Mouse (Mus musculus): ENCODE results near the gene Plekha1. TPM values are rescaled to one million over a fixed set of nuclear protein-coding genes. Genes with fewer than 3 reads are reported as not detected.

Gene Plekha1
- polyA plus RNA-seq, 1 experiment from 2014 or later, result 30.2 TPM

GRCm38 (mm10) chr7:130902929-130903328, 37.4 kb downstream of the Plekha1 start:
- no peak overlapping the region for H3K9ac ChIP-seq (ENCODE audit: low read depth, low read length)
- H3K4me3 ChIP-seq (ENCODE audit: low read depth, low read length), result no peak overlapping the region
- no peaks in the 10 kb centered on the region for H3K27me3 ChIP-seq (replicated peaks; ENCODE audit: control insufficient read depth, insufficient read depth, low read length)
- no peak overlapping the region for H3K4me2 ChIP-seq (replicated peaks; ENCODE audit: low read depth)
- no peaks in the 10 kb centered on the region for H3K4me1 ChIP-seq (replicated peaks; ENCODE audit: control insufficient read depth, insufficient read depth, low read length)
- TF ChIP-seq CTCF (IDR thresholded peaks at IDR 0.05; ENCODE audit: low read depth), result no peak
- peaks cover 45% of the 10 kb centered on the region for H3K36me3 ChIP-seq (ENCODE audit: control insufficient read depth, insufficient read depth)
- no peak overlapping the region for H3K27ac ChIP-seq (ENCODE audit: low read depth, low read length)
- no peaks in the 10 kb centered on the region for H3K9me3 ChIP-seq (ENCODE audit: control insufficient read depth)
- ATAC-seq, result no peak
- WGBS, result 93% methylated on average over 1 of the region's 1 CpGs

GRCm38 (mm10) chr7:130903505-130904074, 38.0 kb downstream of the Plekha1 start:
- no peak for ATAC-seq
- Histone ChIP-seq H3K27ac (ENCODE audit: low read depth, low read length) (no peak overlapping the region), H3K27me3 (replicated peaks; ENCODE audit: control insufficient read depth, insufficient read depth, low read length) (no peaks in the 10 kb centered on the region), H3K4me3 (ENCODE audit: low read depth, low read length) (no peak overlapping the region), H3K4me1 (replicated peaks; ENCODE audit: control insufficient read depth, insufficient read depth, low read length) (no peaks in the 10 kb centered on the region), H3K4me2 (replicated peaks; ENCODE audit: low read depth) (no peak overlapping the region), H3K36me3 (ENCODE audit: control insufficient read depth, insufficient read depth) (peaks cover 52% of the 10 kb centered on the region), H3K9me3 (ENCODE audit: control insufficient read depth) (no peaks in the 10 kb centered on the region), H3K9ac (ENCODE audit: low read depth, low read length) (no peak overlapping the region)
- WGBS, result 78% methylated on average over 16 of the region's 16 CpGs
- no peak for TF ChIP-seq CTCF (IDR thresholded peaks at IDR 0.05; ENCODE audit: low read depth)

DNA sequence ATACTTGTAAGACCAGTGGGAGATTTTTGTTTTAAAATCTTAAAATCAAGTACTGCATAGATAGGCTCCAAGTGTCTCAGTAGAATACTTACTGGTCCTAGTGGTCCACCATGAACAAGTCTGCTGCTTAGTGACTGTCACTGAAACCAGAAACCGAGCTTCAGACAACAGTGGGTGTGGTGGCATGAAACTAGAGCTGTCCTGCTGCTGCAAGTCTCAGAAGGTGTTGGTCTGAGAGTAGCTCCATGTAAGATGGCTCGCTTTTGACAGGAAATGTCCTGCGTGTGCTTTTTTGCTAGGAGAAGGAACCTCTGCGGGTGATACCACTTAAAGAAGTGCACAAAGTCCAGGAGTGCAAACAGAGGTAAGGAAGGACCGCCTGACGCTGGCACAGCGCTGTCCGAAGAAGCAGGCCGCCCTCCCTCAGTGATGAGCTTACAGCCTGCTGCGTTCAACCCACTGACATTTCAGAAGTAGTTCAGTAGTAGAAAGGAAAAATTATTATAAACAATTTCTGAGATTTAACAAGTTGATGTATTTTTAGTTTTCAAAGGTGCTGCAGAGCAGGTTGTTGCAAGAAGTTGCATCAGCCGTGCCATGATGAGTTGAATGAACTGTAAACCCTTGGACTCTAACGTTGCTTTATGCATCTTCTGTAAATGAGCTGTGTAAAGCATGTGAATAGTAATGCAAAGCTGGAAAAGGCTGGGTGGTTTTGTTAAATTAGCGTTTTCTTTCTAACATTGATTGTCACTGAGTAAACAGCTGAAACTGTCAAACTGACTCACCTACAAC, 39.2 kb downstream of the Plekha1 start:
- peaks cover 60% of the 10 kb centered on the region for H3K36me3 ChIP-seq (ENCODE audit: control insufficient read depth, insufficient read depth)
- H3K27ac ChIP-seq (ENCODE audit: low read depth, low read length), result 0 out of 2 replicates have a peak overlapping the region, but pooled peaks have one; percentile 15
- 78% methylated on average over 13 of the region's 13 CpGs for WGBS
- H3K27me3 ChIP-seq (replicated peaks; ENCODE audit: control insufficient read depth, insufficient read depth, low read length), result no peaks in the 10 kb centered on the region
- H3K4me3 ChIP-seq (ENCODE audit: low read depth, low read length), result no peak overlapping the region
- H3K4me2 ChIP-seq (replicated peaks; ENCODE audit: low read depth), result no peak overlapping the region
- H3K9ac ChIP-seq (ENCODE audit: low read depth, low read length), result no peak overlapping the region
- no peaks in the 10 kb centered on the region for H3K4me1 ChIP-seq (replicated peaks; ENCODE audit: control insufficient read depth, insufficient read depth, low read length)
- H3K9me3 ChIP-seq (ENCODE audit: control insufficient read depth), result no peaks in the 10 kb centered on the region
- no peak for TF ChIP-seq CTCF (IDR thresholded peaks at IDR 0.05; ENCODE audit: low read depth)
- no peak for ATAC-seq

- no peak overlapping the region for H3K4me2 ChIP-seq (replicated peaks; ENCODE audit: low read depth)
- no peak for ATAC-seq
- WGBS, result 88% methylated on average over 14 of the region's 14 CpGs
- no peak overlapping the region for H3K9ac ChIP-seq (ENCODE audit: low read depth, low read length)
- peaks cover 35% of the 10 kb centered on the region for H3K36me3 ChIP-seq (ENCODE audit: control insufficient read depth, insufficient read depth)
- H3K4me1 ChIP-seq (replicated peaks; ENCODE audit: control insufficient read depth, insufficient read depth, low read length), result no peaks in the 10 kb centered on the region
- H3K9me3 ChIP-seq (ENCODE audit: control insufficient read depth), result no peaks in the 10 kb centered on the region
- no peak for TF ChIP-seq CTCF (IDR thresholded peaks at IDR 0.05; ENCODE audit: low read depth)
- H3K4me3 ChIP-seq (ENCODE audit: low read depth, low read length), result no peak overlapping the region
- H3K27ac ChIP-seq (ENCODE audit: low read depth, low read length), result no peak overlapping the region
- H3K27me3 ChIP-seq (replicated peaks; ENCODE audit: control insufficient read depth, insufficient read depth, low read length), result no peaks in the 10 kb centered on the region
Observed at GRCm38 (mm10) chr7:130910841-130911240, 45.3 kb downstream of the Plekha1 start.

GRCm38 (mm10) chr7:130914693-130915363, 49.3 kb downstream of the Plekha1 start:
- no peak overlapping the region for H3K9ac ChIP-seq (ENCODE audit: low read depth, low read length)
- TF ChIP-seq CTCF (IDR thresholded peaks at IDR 0.05; ENCODE audit: low read depth), result peak; percentile 82
- H3K4me1 ChIP-seq (replicated peaks; ENCODE audit: control insufficient read depth, insufficient read depth, low read length), result no peaks in the 10 kb centered on the region
- H3K9me3 ChIP-seq (ENCODE audit: control insufficient read depth), result no peaks in the 10 kb centered on the region
- H3K4me2 ChIP-seq (replicated peaks; ENCODE audit: low read depth), result no peak overlapping the region
- 50% methylated on average over 5 of the region's 5 CpGs for WGBS
- H3K36me3 ChIP-seq (ENCODE audit: control insufficient read depth, insufficient read depth), result peaks cover 17% of the 10 kb centered on the region; the same call in 1 of the 2 replicates
- no peaks in the 10 kb centered on the region for H3K27me3 ChIP-seq (replicated peaks; ENCODE audit: control insufficient read depth, insufficient read depth, low read length)
- no peak overlapping the region for H3K4me3 ChIP-seq (ENCODE audit: low read depth, low read length)
- H3K27ac ChIP-seq (ENCODE audit: low read depth, low read length), result no peak overlapping the region
- ATAC-seq, result no peak

DNA sequence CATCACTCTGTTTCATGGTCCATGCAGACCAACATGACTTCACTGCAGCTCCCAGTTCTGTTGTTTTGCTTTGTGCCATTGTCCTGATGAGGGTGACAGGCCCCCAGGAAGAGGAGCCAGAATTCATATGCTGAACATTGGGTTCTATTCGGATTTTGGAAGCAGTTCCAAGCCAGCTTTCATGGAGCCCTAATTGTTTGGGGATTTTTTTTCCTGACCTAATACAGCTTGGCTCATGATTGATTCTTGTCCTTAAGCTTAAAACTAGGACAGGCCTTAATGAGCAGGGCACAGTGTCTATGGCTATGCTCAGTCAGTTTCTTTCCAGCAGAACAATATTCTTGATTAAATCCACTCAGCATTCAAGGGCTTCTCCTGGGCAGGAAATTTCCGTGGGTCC, 52.7 kb downstream of the Plekha1 start:
- Histone ChIP-seq H3K27ac (ENCODE audit: low read depth, low read length) (no peak overlapping the region), H3K4me2 (replicated peaks; ENCODE audit: low read depth) (no peak overlapping the region), H3K27me3 (replicated peaks; ENCODE audit: control insufficient read depth, insufficient read depth, low read length) (no peaks in the 10 kb centered on the region), H3K4me1 (replicated peaks; ENCODE audit: control insufficient read depth, insufficient read depth, low read length) (no peaks in the 10 kb centered on the region), H3K4me3 (ENCODE audit: low read depth, low read length) (no peak overlapping the region), H3K36me3 (ENCODE audit: control insufficient read depth, insufficient read depth) (0 out of 2 replicates have a peak, but pooled peaks cover 4% of the 10 kb centered on the region), H3K9ac (ENCODE audit: low read depth, low read length) (no peak overlapping the region), H3K9me3 (ENCODE audit: control insufficient read depth) (no peaks in the 10 kb centered on the region)
- 62% methylated on average over 2 of the region's 2 CpGs for WGBS
- TF ChIP-seq CTCF (IDR thresholded peaks at IDR 0.05; ENCODE audit: low read depth), result no peak
- no peak for ATAC-seq

Measured in intestine, postnatal 0 days (tissue).